In the genomic region with DNA sequence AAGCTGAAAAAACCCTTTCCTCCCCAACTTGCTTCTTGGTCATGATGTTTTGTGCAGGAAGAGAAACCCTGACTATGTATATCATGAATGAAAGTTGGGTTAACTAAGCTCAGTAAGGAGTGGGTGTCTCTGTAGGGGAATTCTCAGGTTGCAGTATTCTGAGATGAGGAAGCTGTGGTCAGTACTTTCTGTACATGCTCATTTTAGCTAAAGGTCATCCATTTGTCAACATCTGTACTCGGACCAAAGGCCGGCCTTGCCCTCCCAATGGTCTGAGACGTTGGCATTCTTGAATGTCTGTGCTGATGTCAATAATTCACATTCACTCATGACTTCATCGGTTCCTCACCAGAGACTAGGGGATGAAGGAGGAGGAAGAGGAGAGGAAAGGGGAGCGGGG, we compare ENCODE assay signal across 20 mouse cellular contexts.
DNase-seq lines count a peak whose midpoint lies in the region; ATAC-seq and TF ChIP-seq lines count a peak whose summit lies in the region.
"Had no signal": no experiment of that assay in that cellular context is flagged by ENCODE, and none has a peak within 500 bp of the region (broad histone marks: within the 10 kb centered on the region; RNA-seq: fewer than 3 reads in every experiment).

No protein-coding gene starts in this region.

- H3K27ac ChIP-seq in spleen, adult 2 months (ENCODE audit: insufficient read depth, low read length), result peak overlapping the region; percentile 23; the same call in 1 of the 2 replicates
- H3K27ac ChIP-seq in heart, embryonic 11.5 days (ENCODE audit: low read depth, low read length), result no peak overlapping the region
- H3K27ac ChIP-seq: embryonic facial prominence, embryonic 12.5 days; forebrain, embryonic 12.5 days; hindbrain, embryonic 12.5 days; hindbrain, postnatal 0 days had no signal

- no peaks in the 10 kb centered on the region for H3K9me3 ChIP-seq in heart, embryonic 11.5 days (replicated peaks; ENCODE audit: control insufficient read depth, low read length)
- H3K9me3 ChIP-seq: embryonic facial prominence, embryonic 12.5 days; forebrain, embryonic 12.5 days; G1E; hindbrain, embryonic 12.5 days had no signal

- peaks cover 4% of the 10 kb centered on the region; the same call in 1 of the 2 replicates for H3K4me1 ChIP-seq in spleen, adult 2 months (ENCODE audit: control insufficient read depth, insufficient read depth, insufficient read length)
- H3K4me1 ChIP-seq in heart, embryonic 11.5 days (ENCODE audit: control insufficient read depth, insufficient read depth, low read length), result peaks cover 8% of the 10 kb centered on the region; the same call in 1 of the 2 replicates

- H3K4me2 ChIP-seq in heart, embryonic 11.5 days, result no peak overlapping the region
- H3K4me2 ChIP-seq: embryonic facial prominence, embryonic 12.5 days; forebrain, embryonic 12.5 days; hindbrain, embryonic 12.5 days had no signal

- no peak for TF ChIP-seq CTCF in spleen, adult 2 months (IDR thresholded peaks at IDR 0.05; ENCODE audit: extremely low read depth, insufficient read depth, insufficient read length, insufficient replicate concordance)

- no peak overlapping the region for H3K4me3 ChIP-seq in spleen, adult 2 months (ENCODE audit: extremely low read depth, insufficient read depth, insufficient read length)
- H3K4me3 ChIP-seq in heart, embryonic 11.5 days (ENCODE audit: low read depth, low read length), result no peak overlapping the region
- H3K4me3 ChIP-seq: embryonic facial prominence, embryonic 12.5 days; forebrain, embryonic 12.5 days; hindbrain, embryonic 12.5 days had no signal

- H3K36me3 ChIP-seq in spleen, adult 2 months (ENCODE audit: control insufficient read depth, insufficient read depth, low read length), result no peaks in the 10 kb centered on the region
- no peaks in the 10 kb centered on the region for H3K36me3 ChIP-seq in splenic B cell, adult 2 months (ENCODE audit: control insufficient read depth, insufficient read depth, low read length, poor library complexity, severe bottlenecking)
- no peaks in the 10 kb centered on the region for H3K36me3 ChIP-seq in heart, embryonic 11.5 days (ENCODE audit: control insufficient read depth, insufficient read depth, low read length)
- H3K36me3 ChIP-seq: embryonic facial prominence, embryonic 12.5 days; forebrain, embryonic 12.5 days; G1E; hindbrain, embryonic 12.5 days had no signal

- H3K27me3 ChIP-seq in spleen, adult 2 months (ENCODE audit: control insufficient read depth, insufficient read depth, low read length), result no peaks in the 10 kb centered on the region
- H3K27me3 ChIP-seq in splenic B cell, adult 2 months (ENCODE audit: control insufficient read depth, insufficient read depth, low read length, poor library complexity, severe bottlenecking), result no peaks in the 10 kb centered on the region
- H3K27me3 ChIP-seq in heart, embryonic 11.5 days (ENCODE audit: control insufficient read depth, insufficient read depth, low read length), result no peaks in the 10 kb centered on the region
- H3K27me3 ChIP-seq: embryonic facial prominence, embryonic 12.5 days; forebrain, embryonic 12.5 days; hindbrain, embryonic 12.5 days had no signal

- DNase-seq in adrenal gland, adult 2 months, result peak; percentile 29
- DNase-seq in adrenal gland, postnatal 4 days (ENCODE audit: low spot score in 2 of 2), result no peak
- no peak for DNase-seq in spleen, adult 2 months (ENCODE audit: low read depth in 1 of 2, low spot score in 2 of 2)
- DNase-seq in spleen, adult 18-20 months, result no peak
- DNase-seq in splenic B cell, adult 2 months (ENCODE audit: low read depth, low spot score), result peak; percentile 42
- no peak for DNase-seq in embryo, embryonic 10.5 days (ENCODE audit: low spot score)
- DNase-seq: adrenal gland, postnatal 25 days; cerebellum, adult 2 months; cerebellum, postnatal 10 days; gastrocnemius, postnatal 14 days; heart, postnatal 10 days; heart, postnatal 4 days had no signal

- no peak for TF ChIP-seq POLR2A in spleen, adult 2 months (IDR thresholded peaks at IDR 0.05; ENCODE audit: low read depth, low read length)

- peak; percentile 51 for ATAC-seq in megakaryocyte, adult 5-6 weeks (ENCODE audit: poor library complexity, severe bottlenecking)
- ATAC-seq in heart, embryonic 11.5 days (replicated peaks; ENCODE audit: insufficient number of reproducible peaks, low FRiP score, low TSS enrichment), result no peak
- ATAC-seq: forebrain, embryonic 16.5 days; hindbrain, postnatal 0 days had no signal

- no peak overlapping the region for H3K9ac ChIP-seq in heart, embryonic 11.5 days (ENCODE audit: low read depth, low read length)
- H3K9ac ChIP-seq: embryonic facial prominence, embryonic 12.5 days; forebrain, embryonic 12.5 days; hindbrain, embryonic 12.5 days had no signal

- 54% methylated on average over 5 of the region's 5 CpGs for WGBS in spleen, adult 2 months
- whole genome bisulfite sequencing in heart, embryonic 11.5 days (ENCODE audit: insufficient replicate concordance), result 74% methylated on average over 5 of the region's 5 CpGs

Comparison
In these comparisons a context has a peak if more than half of its experiments do, and no peak if none do; other contexts are left out.
1. DNase-seq: peak in adrenal gland, adult 2 months (single experiment) and splenic B cell, adult 2 months (single experiment); none in adrenal gland, postnatal 4 days (0 of 2), spleen, adult 2 months (0 of 2), spleen, adult 18-20 months (0 of 2) and embryo, embryonic 10.5 days (single experiment).